Mouse (Mus musculus) lung, adult 2 months (tissue): Measurements from ENCODE around the gene Dusp23.

Experiments used
- CTCF ChIP-seq: fragments of 200-500 bp; IDR thresholded peaks from 2 replicates; pipeline ENCODE4 v1.5.1; 2011; ENCODE audit warnings: mild to moderate bottlenecking, low read length, control low read depth; ENCODE audit not compliant: insufficient read depth
- POLR2A ChIP-seq: fragments of 200-500 bp; IDR thresholded peaks from 2 replicates; pipeline ENCODE4 v1.6.1; 2011; ENCODE audit warnings: low read depth, mild to moderate bottlenecking, control low read depth, low read length, borderline replicate concordance; ENCODE audit errors: extremely low read depth

DNA sequence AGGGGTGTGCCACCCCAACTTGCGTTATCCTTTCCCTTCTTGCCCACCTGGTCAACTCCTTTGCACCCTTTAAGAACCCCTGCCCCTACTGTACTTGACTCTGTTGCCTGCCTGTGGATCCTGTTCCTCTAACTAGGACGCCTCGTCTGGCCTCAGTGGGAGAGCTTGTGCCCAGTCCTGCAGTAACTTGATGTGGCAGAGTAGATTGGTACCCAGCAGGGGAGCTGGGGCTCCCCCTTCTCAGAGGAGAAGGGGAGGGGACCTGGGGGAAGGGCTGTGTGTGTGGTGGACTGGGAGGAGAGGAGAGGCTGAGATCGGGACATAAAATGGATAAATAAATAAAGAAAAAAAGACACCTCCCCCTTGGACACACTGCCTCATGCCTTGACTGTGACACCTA, 47.7 kb downstream of the Dusp23 start:
- TF ChIP-seq CTCF (no peak), POLR2A (no peak)
